Mouse (Mus musculus): ENCODE measurements around the gene Pigv.

GRCm38 (mm10) chr4:133657829-133658458 lies 14.5 kb downstream of the Pigv start:
- TF ChIP-seq POLR2A (IDR thresholded peaks at IDR 0.05; ENCODE audit: insufficient read depth, low read depth, low read length) (no peak), CTCF (IDR thresholded peaks at IDR 0.05; ENCODE audit: insufficient read depth, low read depth, low read length) (no peak)
